Mouse (Mus musculus): ENCODE results near the gene Ncoa3. TPM values are rescaled to one million over a fixed set of nuclear protein-coding genes. Genes with fewer than 3 reads are reported as not detected.
A peak's percentile ranks its signal among the peaks of the same experiment; 100 is the strongest.

The Ncoa3 gene
- polyA plus RNA-seq, 1 experiment from 2014 or later: 14.6 TPM

- H3K4me3 ChIP-seq (replicated peaks; ENCODE audit: low read depth, low read length): no peak overlapping the region
- H3K4me1 ChIP-seq (replicated peaks; ENCODE audit: insufficient read depth, low read length): no peaks in the 10 kb centered on the region
- H3K27me3 ChIP-seq (ENCODE audit: insufficient read depth, low read length): no peaks in the 10 kb centered on the region
- 85% methylated on average over 7 of the region's 7 CpGs for WGBS
- H3K36me3 ChIP-seq (ENCODE audit: insufficient read depth, low read length): peaks cover 45% of the 10 kb centered on the region
- ATAC-seq (replicated peaks; ENCODE audit: low FRiP score, low read depth) (no peak), DNase-seq (ENCODE audit: low spot score) (no peak)
- H3K9ac ChIP-seq (ENCODE audit: low read depth, low read length): no peak overlapping the region
- H3K4me2 ChIP-seq (ENCODE audit: low read length): no peak overlapping the region
- H3K27ac ChIP-seq: no peak overlapping the region
- no peak for TF ChIP-seq CTCF (IDR thresholded peaks at IDR 0.05; ENCODE audit: low read depth)
- H3K9me3 ChIP-seq (replicated peaks; ENCODE audit: low read length): no peaks in the 10 kb centered on the region
Measured at GRCm38 (mm10) chr2:166069738-166070137, 77.3 kb downstream of the Ncoa3 start.

GRCm38 (mm10) chr2:166071481-166071880 is 79.0 kb downstream of the Ncoa3 start:
- no peak for TF ChIP-seq CTCF (IDR thresholded peaks at IDR 0.05; ENCODE audit: low read depth)
- WGBS: 86% methylated on average over 5 of the region's 5 CpGs
- Histone ChIP-seq H3K36me3 (ENCODE audit: insufficient read depth, low read length) (peaks cover 36% of the 10 kb centered on the region), H3K4me1 (replicated peaks; ENCODE audit: insufficient read depth, low read length) (no peaks in the 10 kb centered on the region), H3K4me2 (ENCODE audit: low read length) (no peak overlapping the region), H3K27me3 (ENCODE audit: insufficient read depth, low read length) (no peaks in the 10 kb centered on the region), H3K27ac (no peak overlapping the region), H3K9me3 (replicated peaks; ENCODE audit: low read length) (no peaks in the 10 kb centered on the region), H3K4me3 (replicated peaks; ENCODE audit: low read depth, low read length) (no peak overlapping the region), H3K9ac (ENCODE audit: low read depth, low read length) (no peak overlapping the region)
- DNase-seq (ENCODE audit: low spot score) (no peak), ATAC-seq (replicated peaks; ENCODE audit: low FRiP score, low read depth) (no peak)

DNA sequence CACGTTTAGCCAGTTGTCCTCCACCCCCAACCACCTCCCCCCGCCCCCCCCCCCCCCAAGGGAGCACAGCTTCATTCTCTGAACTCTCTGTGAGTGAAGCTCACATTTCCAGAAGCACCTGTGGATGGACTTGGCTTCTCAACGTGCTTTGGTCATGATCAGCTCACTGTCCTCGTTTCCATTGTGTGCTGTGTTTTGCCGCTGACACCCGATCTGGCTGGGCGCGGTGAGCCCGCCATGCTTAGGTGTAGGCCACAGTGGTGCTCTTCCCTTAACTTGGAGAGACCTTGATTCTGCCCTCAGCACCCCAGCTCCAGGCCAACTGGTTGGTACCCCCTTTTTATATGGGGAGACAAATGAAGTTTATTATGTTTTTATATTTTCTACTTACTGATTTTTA is 79.5 kb downstream of the Ncoa3 start:
- Histone ChIP-seq H3K4me1 (replicated peaks; ENCODE audit: insufficient read depth, low read length) (no peaks in the 10 kb centered on the region), H3K9me3 (replicated peaks; ENCODE audit: low read length) (no peaks in the 10 kb centered on the region), H3K4me3 (replicated peaks; ENCODE audit: low read depth, low read length) (no peak overlapping the region), H3K27ac (no peak overlapping the region), H3K4me2 (ENCODE audit: low read length) (no peak overlapping the region), H3K27me3 (ENCODE audit: insufficient read depth, low read length) (no peaks in the 10 kb centered on the region), H3K9ac (ENCODE audit: low read depth, low read length) (no peak overlapping the region), H3K36me3 (ENCODE audit: insufficient read depth, low read length) (peaks cover 36% of the 10 kb centered on the region)
- ATAC-seq (replicated peaks; ENCODE audit: low FRiP score, low read depth) (no peak), DNase-seq (ENCODE audit: low spot score) (no peak)
- 72% methylated on average over 9 of the region's 9 CpGs for WGBS
- TF ChIP-seq CTCF (IDR thresholded peaks at IDR 0.05; ENCODE audit: low read depth): no peak

DNA sequence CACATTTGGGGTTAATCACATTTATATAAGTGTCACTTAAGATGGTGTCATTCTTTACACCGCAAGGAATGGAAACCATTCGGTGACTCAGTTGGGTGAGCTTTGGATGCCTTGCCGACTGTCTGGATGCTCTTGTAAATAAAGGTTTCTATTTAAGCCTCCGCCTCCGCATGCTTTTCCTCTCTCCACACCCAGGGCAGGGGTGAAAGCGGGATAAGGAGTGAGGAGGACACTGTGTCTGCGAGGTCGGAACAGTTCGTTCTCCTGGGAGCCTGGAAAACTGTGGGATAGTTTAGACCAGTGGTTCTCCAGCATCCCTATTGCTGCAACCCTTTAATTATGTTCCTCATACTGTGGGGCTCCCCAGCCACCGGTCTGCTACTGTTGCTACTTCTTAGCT is 80.6 kb downstream of the Ncoa3 start:
- H3K9ac ChIP-seq (ENCODE audit: low read depth, low read length): no peak overlapping the region
- peaks cover 33% of the 10 kb centered on the region for H3K36me3 ChIP-seq (ENCODE audit: insufficient read depth, low read length)
- DNase-seq (ENCODE audit: low spot score) (peak; percentile 64), ATAC-seq (replicated peaks; ENCODE audit: low FRiP score, low read depth) (no peak)
- no peak overlapping the region for H3K4me3 ChIP-seq (replicated peaks; ENCODE audit: low read depth, low read length)
- no peak for TF ChIP-seq CTCF (IDR thresholded peaks at IDR 0.05; ENCODE audit: low read depth)
- H3K4me2 ChIP-seq (ENCODE audit: low read length): no peak overlapping the region
- H3K9me3 ChIP-seq (replicated peaks; ENCODE audit: low read length): no peaks in the 10 kb centered on the region
- H3K27me3 ChIP-seq (ENCODE audit: insufficient read depth, low read length): no peaks in the 10 kb centered on the region
- WGBS: 39% methylated on average over 10 of the region's 10 CpGs
- no peak overlapping the region for H3K27ac ChIP-seq
- no peaks in the 10 kb centered on the region for H3K4me1 ChIP-seq (replicated peaks; ENCODE audit: insufficient read depth, low read length)

DNA sequence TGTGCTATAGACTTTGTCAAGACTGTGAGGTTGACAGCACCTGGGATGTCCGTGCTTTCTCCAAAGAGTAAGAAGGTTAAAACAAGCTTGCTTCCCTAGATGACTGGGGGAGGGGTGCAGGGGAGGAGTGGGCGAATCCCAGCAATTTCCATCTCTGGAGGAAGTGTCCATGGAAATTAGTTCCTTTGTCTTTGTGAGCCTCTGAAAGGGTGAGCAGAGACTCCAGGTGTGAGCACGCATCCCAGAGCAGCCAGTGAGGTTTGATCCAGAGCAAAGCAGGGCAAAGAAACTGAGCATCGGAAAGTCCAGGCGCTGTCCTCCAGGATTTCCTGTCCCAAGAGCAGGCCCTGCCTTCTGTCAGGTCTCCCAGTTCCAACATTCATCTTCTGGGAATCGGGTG is 81.9 kb downstream of the Ncoa3 start:
- ATAC-seq (replicated peaks; ENCODE audit: low FRiP score, low read depth) (no peak), DNase-seq (ENCODE audit: low spot score) (no peak)
- 58% methylated on average over 6 of the region's 6 CpGs for WGBS
- Histone ChIP-seq H3K27me3 (ENCODE audit: insufficient read depth, low read length) (no peaks in the 10 kb centered on the region), H3K4me3 (replicated peaks; ENCODE audit: low read depth, low read length) (no peak overlapping the region), H3K27ac (no peak overlapping the region), H3K4me2 (ENCODE audit: low read length) (no peak overlapping the region), H3K36me3 (ENCODE audit: insufficient read depth, low read length) (peaks cover 24% of the 10 kb centered on the region), H3K4me1 (replicated peaks; ENCODE audit: insufficient read depth, low read length) (no peaks in the 10 kb centered on the region), H3K9ac (ENCODE audit: low read depth, low read length) (no peak overlapping the region), H3K9me3 (replicated peaks; ENCODE audit: low read length) (no peaks in the 10 kb centered on the region)
- no peak for TF ChIP-seq CTCF (IDR thresholded peaks at IDR 0.05; ENCODE audit: low read depth)

DNA sequence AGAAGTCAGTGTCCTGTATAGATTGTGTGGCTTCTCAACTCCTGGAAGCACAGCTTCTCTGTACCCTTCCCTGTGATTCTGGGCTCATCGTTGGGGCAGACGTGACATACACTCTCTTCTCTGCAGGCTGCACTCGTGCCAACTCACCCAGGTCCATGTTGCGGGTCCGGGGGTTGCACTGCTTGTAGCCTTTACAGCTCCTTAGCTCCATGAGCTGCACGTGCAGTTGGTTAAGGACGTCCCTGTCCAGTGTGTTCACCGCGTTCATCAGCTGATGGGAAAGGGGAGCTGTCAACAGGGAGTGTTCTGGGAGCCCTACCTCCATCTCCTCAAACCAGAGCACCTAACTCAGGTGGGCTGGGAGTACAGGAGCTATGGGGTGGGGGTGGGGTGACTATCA is 84.9 kb downstream of the Ncoa3 start:
- ATAC-seq (replicated peaks; ENCODE audit: low FRiP score, low read depth) (no peak), DNase-seq (ENCODE audit: low spot score) (no peak)
- no peaks in the 10 kb centered on the region for H3K9me3 ChIP-seq (replicated peaks; ENCODE audit: low read length)
- H3K4me2 ChIP-seq (ENCODE audit: low read length): no peak overlapping the region
- no peak for TF ChIP-seq CTCF (IDR thresholded peaks at IDR 0.05; ENCODE audit: low read depth)
- no peaks in the 10 kb centered on the region for H3K27me3 ChIP-seq (ENCODE audit: insufficient read depth, low read length)
- no peak overlapping the region for H3K9ac ChIP-seq (ENCODE audit: low read depth, low read length)
- WGBS: 87% methylated on average over 9 of the region's 9 CpGs
- H3K27ac ChIP-seq: no peak overlapping the region
- peaks cover 18% of the 10 kb centered on the region for H3K4me1 ChIP-seq (replicated peaks; ENCODE audit: insufficient read depth, low read length)
- 0 out of 2 replicates have a peak, but pooled peaks cover 3% of the 10 kb centered on the region for H3K36me3 ChIP-seq (ENCODE audit: insufficient read depth, low read length)
- H3K4me3 ChIP-seq (replicated peaks; ENCODE audit: low read depth, low read length): no peak overlapping the region

DNA sequence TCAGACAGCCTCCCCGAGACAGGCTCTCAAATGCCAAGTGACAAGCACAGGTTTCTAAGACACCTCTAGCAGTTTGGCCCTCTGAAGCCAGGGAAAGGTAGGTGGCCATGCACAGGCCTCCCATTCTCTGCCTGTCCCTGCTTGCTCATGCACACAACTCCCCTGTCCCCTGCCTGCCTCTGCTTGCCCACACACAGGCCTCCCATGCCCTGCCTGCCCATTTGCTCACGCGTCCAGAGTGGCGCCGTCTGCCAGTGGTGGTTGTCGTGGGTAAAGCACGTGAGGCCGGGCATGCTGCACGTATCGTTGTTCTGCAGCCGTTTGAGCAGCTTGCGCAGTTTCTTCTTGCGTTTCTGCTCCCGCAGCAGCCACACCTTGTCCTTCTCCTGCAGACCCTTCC is 86.8 kb downstream of the Ncoa3 start:
- Histone ChIP-seq H3K4me3 (replicated peaks; ENCODE audit: low read depth, low read length) (no peak overlapping the region), H3K27me3 (ENCODE audit: insufficient read depth, low read length) (no peaks in the 10 kb centered on the region), H3K4me2 (ENCODE audit: low read length) (no peak overlapping the region), H3K4me1 (replicated peaks; ENCODE audit: insufficient read depth, low read length) (peaks cover 18% of the 10 kb centered on the region), H3K9ac (ENCODE audit: low read depth, low read length) (no peak overlapping the region), H3K27ac (no peak overlapping the region), H3K36me3 (ENCODE audit: insufficient read depth, low read length) (0 out of 2 replicates have a peak, but pooled peaks cover 3% of the 10 kb centered on the region), H3K9me3 (replicated peaks; ENCODE audit: low read length) (no peaks in the 10 kb centered on the region)
- no peak for ATAC-seq (replicated peaks; ENCODE audit: low FRiP score, low read depth)
- no peak for DNase-seq (ENCODE audit: low spot score)
- 96% methylated on average over 14 of the region's 14 CpGs for WGBS
- TF ChIP-seq CTCF (IDR thresholded peaks at IDR 0.05; ENCODE audit: low read depth): peak; percentile 5; the same call in 1 of the 2 replicates

Data from kidney, postnatal 0 days (tissue).